Mouse (Mus musculus) E14TG2a.4 (cell line): Measurements from ENCODE around the gene Fbxo45.

Source experiments
- H3K27me3 ChIP-seq: 2 replicates; pipeline ENCODE4 v1.6.1; 2014; ENCODE audit warnings: low read length, control low read depth; ENCODE audit not compliant: insufficient read depth
- H3K36me3 ChIP-seq: 2 replicates; pipeline ENCODE4 v1.6.1; 2014; ENCODE audit warnings: low read length, control low read depth; ENCODE audit not compliant: insufficient read depth
- H3K4me1 ChIP-seq: replicated peaks from 2 replicates; pipeline ENCODE4 v1.6.1; 2014; ENCODE audit warnings: low read depth, low read length, control low read depth
- H3K4me3 ChIP-seq: replicated peaks from 2 replicates; pipeline ENCODE4 v1.5.1; 2014; ENCODE audit warnings: mild to moderate bottlenecking, low read length
- H3K9me3 ChIP-seq: 2 replicates; pipeline ENCODE4 v1.6.1; 2014; ENCODE audit warnings: low read length, control low read depth
- CTCF ChIP-seq: conservative IDR thresholded peaks from 2 replicates; pipeline ENCODE4 v1.5.1; 2014; ENCODE audit warnings: low read length
- NANOG ChIP-seq: IDR thresholded peaks from 2 replicates; pipeline ENCODE4 v1.6.1; 2014; ENCODE audit warnings: borderline replicate concordance, low read length, mixed read lengths
- POU5F1 ChIP-seq: IDR thresholded peaks from 2 replicates; pipeline ENCODE4 v1.6.1; 2014; ENCODE audit warnings: low read length, borderline replicate concordance

Gene Fbxo45

DNA sequence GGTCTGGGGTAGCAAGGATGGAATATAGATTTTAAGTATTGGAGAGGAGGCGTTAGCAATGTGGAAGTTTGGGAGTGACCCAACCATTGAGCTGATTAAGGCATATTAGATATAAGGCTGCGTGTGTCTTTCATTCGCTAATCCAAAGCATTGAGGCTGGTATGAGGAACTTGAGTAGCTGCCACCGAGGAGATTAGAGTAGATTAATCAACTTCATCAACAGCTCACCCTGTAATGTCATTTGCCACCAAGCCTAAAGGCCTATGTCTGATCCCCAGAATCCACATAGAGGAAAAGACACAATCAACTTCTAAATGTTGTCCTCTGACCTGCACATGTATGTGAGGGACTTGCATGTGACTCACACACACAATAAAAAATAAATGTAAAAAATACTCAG is 25.2 kb downstream of the Fbxo45 start:
- H3K9me3 ChIP-seq, result no peaks in the 10 kb centered on the region
- no peak overlapping the region for H3K4me3 ChIP-seq
- TF ChIP-seq POU5F1, result no peak
- TF ChIP-seq CTCF, result no peak
- TF ChIP-seq NANOG, result no peak

GRCm38 (mm10) chr16:32214804-32215576 is 32.0 kb downstream of the Fbxo45 start:
- H3K4me1 ChIP-seq, result peaks cover 7% of the 10 kb centered on the region
- TF ChIP-seq NANOG (no peak), CTCF (no peak), POU5F1 (no peak)
- 0 out of 2 replicates have a peak overlapping the region, but pooled peaks have one; percentile 17 for H3K4me3 ChIP-seq
- H3K36me3 ChIP-seq, result no peaks in the 10 kb centered on the region
- peaks cover 8% of the 10 kb centered on the region for H3K9me3 ChIP-seq
- H3K27me3 ChIP-seq, result 0 out of 2 replicates have a peak, but pooled peaks cover 2% of the 10 kb centered on the region

More for the DNA sequence above, 25.2 kb downstream of the Fbxo45 start:
- Histone ChIP-seq H3K4me1 (no peaks in the 10 kb centered on the region), H3K27me3 (no peaks in the 10 kb centered on the region), H3K36me3 (no peaks in the 10 kb centered on the region)

- Histone ChIP-seq H3K36me3 (no peaks in the 10 kb centered on the region), H3K4me3 (no peak overlapping the region), H3K27me3 (0 out of 2 replicates have a peak, but pooled peaks cover 2% of the 10 kb centered on the region), H3K9me3 (peaks cover 17% of the 10 kb centered on the region), H3K4me1 (peaks cover 7% of the 10 kb centered on the region)
- TF ChIP-seq POU5F1, result no peak
These were observed 32.8 kb downstream of the Fbxo45 start for GRCm38 (mm10) chr16:32214156-32214555.

GRCm38 (mm10) chr16:32204902-32205301 is 42.1 kb downstream of the Fbxo45 start:
- Histone ChIP-seq H3K9me3 (peaks cover 44% of the 10 kb centered on the region), H3K4me1 (no peaks in the 10 kb centered on the region), H3K27me3 (no peaks in the 10 kb centered on the region), H3K36me3 (no peaks in the 10 kb centered on the region), H3K4me3 (no peak overlapping the region)
- TF ChIP-seq CTCF (no peak; the same call in 1 of the 2 replicates), NANOG (no peak), POU5F1 (no peak)

GRCm38 (mm10) chr16:32202681-32203080 is 44.3 kb downstream of the Fbxo45 start:
- Histone ChIP-seq H3K4me3 (no peak overlapping the region), H3K4me1 (no peaks in the 10 kb centered on the region)
- no peak for TF ChIP-seq NANOG
- no peak for TF ChIP-seq POU5F1
- peak; percentile 23; the same call in 1 of the 2 replicates for TF ChIP-seq CTCF

DNA sequence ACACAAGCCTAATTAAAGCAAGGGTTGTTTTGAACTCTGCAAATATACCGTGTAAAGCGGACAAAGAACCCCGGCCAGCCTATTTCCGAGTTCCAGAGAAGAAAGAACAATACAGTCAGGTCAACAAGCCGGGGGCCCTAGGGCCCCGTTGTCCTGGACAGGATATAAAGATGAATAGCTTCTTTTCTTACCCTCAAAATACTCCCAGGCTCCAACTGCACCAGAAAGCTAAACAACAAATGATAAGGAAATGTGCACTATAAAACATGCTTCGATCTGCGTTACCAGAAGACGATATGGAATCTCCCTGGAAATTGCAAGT is 46.0 kb downstream of the Fbxo45 start:
- Histone ChIP-seq H3K27me3 (no peaks in the 10 kb centered on the region), H3K36me3 (no peaks in the 10 kb centered on the region), H3K4me3 (no peak overlapping the region), H3K9me3 (peaks cover 30% of the 10 kb centered on the region), H3K4me1 (no peaks in the 10 kb centered on the region)
- TF ChIP-seq POU5F1, result no peak

More at GRCm38 (mm10) chr16:32202681-32203080, 44.3 kb downstream of the Fbxo45 start:
- Histone ChIP-seq H3K9me3 (peaks cover 30% of the 10 kb centered on the region), H3K36me3 (no peaks in the 10 kb centered on the region), H3K27me3 (no peaks in the 10 kb centered on the region)

- no peaks in the 10 kb centered on the region for H3K27me3 ChIP-seq
- TF ChIP-seq CTCF, result no peak
- TF ChIP-seq POU5F1, result no peak
- TF ChIP-seq NANOG, result no peak
These were observed 46.5 kb downstream of the Fbxo45 start for GRCm38 (mm10) chr16:32200256-32201003.

GRCm38 (mm10) chr16:32190011-32190441 is 56.9 kb downstream of the Fbxo45 start:
- Histone ChIP-seq H3K4me3 (0 out of 2 replicates have a peak overlapping the region, but pooled peaks have one; percentile 20), H3K4me1 (peaks cover 9% of the 10 kb centered on the region), H3K27me3 (peaks cover 9% of the 10 kb centered on the region), H3K9me3 (peaks cover 10% of the 10 kb centered on the region), H3K36me3 (no peaks in the 10 kb centered on the region)
- TF ChIP-seq POU5F1 (no peak), NANOG (no peak), CTCF (no peak)

More at GRCm38 (mm10) chr16:32200256-32201003, 46.5 kb downstream of the Fbxo45 start:
- Histone ChIP-seq H3K4me1 (no peaks in the 10 kb centered on the region), H3K36me3 (no peaks in the 10 kb centered on the region), H3K9me3 (peaks cover 30% of the 10 kb centered on the region), H3K4me3 (no peak overlapping the region)
